Mouse (Mus musculus): ENCODE data around the gene Nwd1.
A peak's percentile ranks its signal among the peaks of the same experiment; 100 is the strongest.
"Not testable (repeated sequence)": the region's sequence is repeated elsewhere in the genome, so short reads cannot be mapped to it uniquely, and the experiment has no call there.

Nwd1 gene

GRCm38 (mm10) chr8:72646060-72646767, at the start of gene Nwd1:
Nwd1 (plus strand) TSS chr8:72646711.
- no peak for DNase-seq (ENCODE audit: low read depth, low spot score)

DNA sequence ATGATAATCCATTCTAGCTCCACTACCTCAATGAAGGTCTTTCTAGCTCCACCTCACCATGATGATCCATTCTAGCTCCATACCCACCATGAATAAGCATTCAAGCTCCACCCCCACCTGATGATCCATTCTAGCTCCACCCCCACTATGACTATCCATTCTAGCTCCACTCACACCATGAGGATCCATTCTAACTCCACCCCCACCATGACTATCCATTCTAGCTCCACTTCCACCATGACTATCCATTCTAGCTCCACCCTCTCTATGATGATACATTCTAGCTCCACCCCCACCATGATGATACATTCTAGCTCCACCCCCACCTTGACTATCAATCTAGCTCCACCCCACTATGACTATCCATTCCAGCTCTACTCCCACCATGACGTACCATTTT, 3.6 kb upstream of the Nwd1 start:
- DNase-seq (ENCODE audit: low read depth, low spot score) = no peak

DNA sequence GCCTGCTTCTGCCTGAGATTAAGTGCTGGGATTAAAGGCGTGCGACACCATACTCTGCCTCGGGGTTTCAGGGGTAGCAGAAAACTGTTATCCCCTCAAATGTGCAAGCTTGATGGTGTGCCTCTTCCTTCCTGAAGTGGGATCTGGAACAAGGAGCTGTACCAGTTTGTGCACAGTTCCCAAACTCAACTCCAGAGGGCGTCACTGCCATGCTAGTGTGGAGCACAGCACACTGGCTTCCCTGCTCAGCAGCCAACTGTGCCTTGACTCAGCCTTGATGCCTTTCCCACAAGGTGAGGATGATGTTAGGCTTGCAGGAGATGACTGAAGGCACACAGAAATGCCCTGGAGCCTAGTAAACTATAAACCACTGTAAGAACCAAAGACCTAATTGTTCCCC, 1.9 kb upstream of the Nwd1 start:
- DNase-seq (ENCODE audit: low read depth, low spot score) = no peak

DNA sequence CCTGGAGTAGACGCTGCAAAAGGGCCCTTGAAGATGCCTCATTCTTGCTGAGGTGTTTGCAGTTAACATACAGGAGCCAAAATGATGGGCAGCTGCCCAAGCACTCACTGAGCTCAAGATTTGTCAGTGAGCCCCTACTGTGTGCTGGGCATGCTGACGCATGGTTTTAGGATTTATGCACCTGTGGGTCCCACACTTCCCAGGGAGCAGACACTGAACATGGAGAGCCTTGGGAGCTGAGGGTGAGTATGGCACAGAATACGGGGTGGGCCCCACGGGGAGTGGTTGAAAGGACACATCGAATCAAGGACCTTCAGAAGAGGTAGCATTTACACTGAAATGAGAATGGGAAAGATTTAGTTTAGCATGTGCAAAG, 245 bp downstream of the Nwd1 start:
- no peak for DNase-seq (ENCODE audit: low read depth, low spot score)

DNA sequence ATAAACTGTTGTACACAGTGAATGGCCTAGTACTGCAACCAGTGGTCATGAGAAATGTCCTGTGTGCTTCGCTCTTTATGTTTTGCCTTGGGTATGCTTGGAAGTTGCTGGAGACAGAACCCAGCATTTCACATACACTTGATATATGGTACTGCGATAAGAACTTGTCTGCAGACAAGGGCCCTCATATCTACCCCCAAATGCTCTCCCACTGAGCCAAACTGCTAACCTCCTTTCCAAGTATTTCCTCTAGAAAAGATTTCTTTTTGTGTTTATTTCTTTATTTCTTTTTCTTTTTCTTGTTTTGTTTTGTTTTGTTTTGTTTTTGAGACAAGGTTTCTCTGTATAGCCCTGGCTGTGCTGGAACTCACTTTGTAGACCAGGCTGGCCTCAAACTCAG, 4.2 kb downstream of the Nwd1 start:
- no peak for DNase-seq (ENCODE audit: low read depth, low spot score)

GRCm38 (mm10) chr8:72654565-72655521, 8.3 kb downstream of the Nwd1 start:
- peak; percentile 65 for DNase-seq (ENCODE audit: low read depth, low spot score)

DNA sequence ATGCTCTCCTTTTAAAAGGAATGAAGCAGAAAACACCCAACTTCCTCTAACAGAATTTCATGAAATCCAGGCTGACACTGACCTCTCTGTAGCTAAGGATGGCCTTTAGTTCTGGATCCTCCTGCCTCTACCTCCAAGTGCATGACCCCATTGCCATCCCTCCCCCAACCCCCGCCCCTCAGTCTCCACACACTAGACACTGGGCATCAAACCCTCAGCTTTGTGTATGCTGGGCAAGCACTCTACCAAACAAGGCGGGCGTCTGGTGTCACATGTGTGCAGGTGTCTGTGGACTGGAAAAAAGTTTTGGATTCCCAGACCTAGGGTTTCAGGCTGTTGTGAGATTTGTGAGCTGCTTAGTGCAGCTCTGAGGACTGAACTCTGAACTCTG, 9.0 kb downstream of the Nwd1 start:
- no peak for DNase-seq (ENCODE audit: low read depth, low spot score)

- DNase-seq (ENCODE audit: low read depth, low spot score) = no peak
Observed at GRCm38 (mm10) chr8:72659967-72660366, 13.5 kb downstream of the Nwd1 start.

DNA sequence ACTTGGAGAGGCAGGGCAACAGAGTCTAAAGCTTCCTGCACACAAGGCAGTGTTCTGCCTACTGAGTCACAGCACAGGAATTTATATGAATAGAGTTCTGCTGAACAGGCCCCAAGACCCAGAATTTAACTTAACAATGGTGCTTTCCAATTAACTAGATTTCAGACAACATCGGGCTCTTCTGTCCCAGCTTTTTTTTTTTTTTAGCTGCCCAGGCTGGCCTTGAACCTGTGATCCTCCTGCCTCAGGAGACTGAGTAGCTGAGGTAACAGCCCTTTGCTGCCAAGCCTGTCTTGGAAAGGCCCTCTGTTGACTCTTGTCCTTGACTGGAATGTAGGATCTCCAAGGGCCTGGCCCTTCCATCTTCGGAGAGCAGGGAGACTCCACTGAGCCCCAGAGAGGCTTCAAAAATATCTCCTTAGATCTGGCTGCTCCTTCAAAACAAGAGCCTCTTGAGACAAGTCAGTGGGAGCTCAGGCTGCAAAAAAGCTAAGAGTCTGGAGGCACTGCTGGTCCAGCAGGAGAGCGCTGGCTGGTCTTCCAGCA, 17.7 kb downstream of the Nwd1 start:
- DNase-seq (ENCODE audit: low read depth, low spot score) = no peak

DNA sequence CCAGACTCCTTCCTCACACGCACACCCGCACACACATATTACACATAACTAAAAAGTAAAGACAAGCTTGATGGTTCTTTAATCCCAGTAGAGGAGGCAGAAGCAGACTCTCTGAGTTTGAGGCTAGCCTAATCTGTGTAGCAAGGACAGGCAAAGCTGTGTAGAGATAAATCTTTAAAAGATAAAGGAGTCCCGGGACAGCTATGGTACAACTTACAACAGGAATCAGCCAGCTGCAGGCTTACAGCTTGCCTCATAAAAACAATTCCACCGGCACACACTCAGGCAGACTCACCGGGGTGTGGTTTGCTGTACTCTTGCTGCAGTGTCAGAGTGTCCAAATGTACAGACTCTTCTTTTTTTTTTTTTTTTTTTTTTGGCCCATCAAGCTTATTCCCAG, 18.2 kb downstream of the Nwd1 start:
- DNase-seq (ENCODE audit: low read depth, low spot score) = no peak

GRCm38 (mm10) chr8:72665405-72665804, 18.9 kb downstream of the Nwd1 start:
- DNase-seq (ENCODE audit: low read depth, low spot score) = no peak

- DNase-seq (ENCODE audit: low read depth, low spot score) = no peak
Observed at GRCm38 (mm10) chr8:72668925-72669324, 22.4 kb downstream of the Nwd1 start.

- DNase-seq (ENCODE audit: low read depth, low spot score) = no peak
Observed at GRCm38 (mm10) chr8:72672802-72673201, 26.3 kb downstream of the Nwd1 start.

DNA sequence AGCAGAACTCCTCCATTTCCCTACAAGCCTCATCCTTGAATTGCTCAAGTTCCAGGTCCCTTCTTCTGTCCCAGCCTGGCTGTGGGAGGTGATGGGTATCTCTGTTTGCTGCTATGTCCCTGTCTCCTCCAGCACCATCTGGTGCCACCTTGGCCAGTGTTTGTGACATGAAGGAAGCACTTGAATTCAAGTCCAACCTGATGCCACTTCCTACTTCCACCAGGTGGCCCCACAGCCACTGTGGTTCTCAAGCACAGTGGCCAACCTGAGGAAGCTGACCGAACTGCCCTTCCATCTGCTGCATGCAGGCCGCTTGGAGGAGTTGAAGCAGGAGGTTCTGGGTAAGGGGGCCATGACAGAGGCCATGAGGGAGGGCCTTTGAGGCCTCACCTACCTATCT, 27.7 kb downstream of the Nwd1 start:
- no peak for DNase-seq (ENCODE audit: low read depth, low spot score)

GRCm38 (mm10) chr8:72676436-72676835, 29.9 kb downstream of the Nwd1 start:
- no peak for DNase-seq (ENCODE audit: low read depth, low spot score)

DNA sequence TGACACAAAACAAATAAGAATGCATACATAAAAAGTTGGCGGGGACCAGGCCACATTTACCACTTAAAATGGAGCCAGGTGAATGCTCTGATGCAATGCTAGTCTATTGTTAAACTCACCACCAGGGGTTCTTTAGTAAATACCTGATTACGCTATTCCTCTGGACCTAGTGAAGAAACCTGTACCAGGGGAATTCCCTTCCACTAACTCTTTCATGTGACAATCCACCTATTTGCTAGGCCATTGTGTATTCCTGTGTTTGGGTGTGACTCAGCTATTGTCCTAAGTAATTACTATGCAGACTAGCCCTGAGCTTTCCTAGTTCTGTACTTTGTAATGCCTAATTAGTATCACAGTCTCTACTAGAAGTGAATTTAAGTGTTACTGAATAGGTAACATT, 30.3 kb downstream of the Nwd1 start:
- DNase-seq (ENCODE audit: low read depth, low spot score) = not testable (repeated sequence)

DNA sequence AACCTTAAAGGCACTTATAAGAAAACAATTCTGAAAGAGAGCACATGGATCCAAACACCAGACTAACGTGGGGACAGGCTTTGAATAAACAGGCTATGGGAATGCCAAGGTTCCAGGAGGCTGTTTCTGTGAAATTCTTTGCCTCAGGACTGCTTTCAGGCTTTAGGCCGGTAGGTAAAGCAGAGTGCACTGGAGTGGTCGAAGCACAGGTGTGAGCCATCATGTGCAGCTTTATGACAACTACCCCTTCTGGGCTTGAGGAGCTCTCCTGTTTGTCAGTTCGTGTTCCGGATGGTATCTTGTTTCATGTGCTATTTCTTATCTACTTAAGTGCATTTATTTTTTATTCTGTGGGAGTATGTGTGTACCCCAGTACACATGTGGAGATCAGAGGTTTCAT, 30.8 kb downstream of the Nwd1 start:
- DNase-seq (ENCODE audit: low read depth, low spot score) = no peak

DNA sequence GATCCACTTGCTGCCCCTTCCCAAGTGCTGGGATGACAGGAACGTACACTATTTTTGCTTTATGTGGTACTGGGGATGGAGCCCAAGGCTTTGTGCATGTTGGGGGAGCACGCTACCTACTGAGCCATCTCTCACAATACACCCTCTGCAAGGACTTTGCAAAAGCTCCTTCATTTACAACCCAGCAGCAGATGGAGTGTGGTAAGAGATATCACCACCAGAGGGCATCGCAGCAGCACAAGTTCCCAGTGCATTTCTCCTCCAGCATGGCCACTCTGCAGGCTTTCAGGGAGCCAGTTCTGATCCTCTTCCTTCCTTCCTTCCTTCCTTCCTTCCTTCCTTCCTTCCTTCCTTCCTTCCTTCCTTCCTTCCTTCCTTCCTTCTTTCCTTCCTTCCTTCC, 33.6 kb downstream of the Nwd1 start:
- peak; percentile 70 for DNase-seq (ENCODE audit: low read depth, low spot score)

- no peak for DNase-seq (ENCODE audit: low read depth, low spot score)
Observed at GRCm38 (mm10) chr8:72682051-72682687, 35.7 kb downstream of the Nwd1 start.

GRCm38 (mm10) chr8:72683010-72683521, 36.6 kb downstream of the Nwd1 start:
- DNase-seq (ENCODE audit: low read depth, low spot score) = no peak

- DNase-seq (ENCODE audit: low read depth, low spot score) = not testable (repeated sequence)
Observed at GRCm38 (mm10) chr8:72683572-72684099, 37.1 kb downstream of the Nwd1 start.
